Mouse (Mus musculus): ENCODE results near the gene Sult4a1. TPM values are rescaled to one million over a fixed set of nuclear protein-coding genes. Genes with fewer than 3 reads are reported as not detected.

Gene Sult4a1
- polyA plus RNA-seq, 1 experiment from 2014 or later, result 70.3 TPM

- DNase-seq (ENCODE audit: low spot score), result no peak
- 41% methylated on average over 5 of the region's 5 CpGs for WGBS
- Histone ChIP-seq H3K4me3 (replicated peaks; ENCODE audit: low read length) (no peak overlapping the region), H3K27ac (no peak overlapping the region), H3K4me1 (replicated peaks; ENCODE audit: control insufficient read depth, insufficient read depth, low read length) (no peaks in the 10 kb centered on the region), H3K4me2 (replicated peaks) (no peak overlapping the region), H3K9me3 (ENCODE audit: control insufficient read depth, low read length) (no peaks in the 10 kb centered on the region), H3K27me3 (ENCODE audit: control insufficient read depth, insufficient read depth, low read length) (no peaks in the 10 kb centered on the region), H3K36me3 (replicated peaks; ENCODE audit: control insufficient read depth, insufficient read depth) (no peaks in the 10 kb centered on the region), H3K9ac (no peak overlapping the region)
- no peak for ATAC-seq (ENCODE audit: low FRiP score)
Measured at GRCm38 (mm10) chr15:84126871-84127270, 21.3 kb upstream of the Sult4a1 start.

- Histone ChIP-seq H3K9ac (no peak overlapping the region), H3K27me3 (ENCODE audit: control insufficient read depth, insufficient read depth, low read length) (no peaks in the 10 kb centered on the region), H3K9me3 (ENCODE audit: control insufficient read depth, low read length) (no peaks in the 10 kb centered on the region), H3K36me3 (replicated peaks; ENCODE audit: control insufficient read depth, insufficient read depth) (no peaks in the 10 kb centered on the region), H3K4me2 (replicated peaks) (no peak overlapping the region), H3K27ac (no peak overlapping the region), H3K4me3 (replicated peaks; ENCODE audit: low read length) (no peak overlapping the region), H3K4me1 (replicated peaks; ENCODE audit: control insufficient read depth, insufficient read depth, low read length) (no peaks in the 10 kb centered on the region)
- 83% methylated on average over 4 of the region's 4 CpGs for WGBS
- ATAC-seq (ENCODE audit: low FRiP score), result no peak
- no peak for DNase-seq (ENCODE audit: low spot score)
Measured at GRCm38 (mm10) chr15:84126447-84126846, 20.9 kb upstream of the Sult4a1 start.

GRCm38 (mm10) chr15:84124086-84124485, 18.5 kb upstream of the Sult4a1 start:
- ATAC-seq (ENCODE audit: low FRiP score), result no peak

GRCm38 (mm10) chr15:84123075-84123474, 17.5 kb upstream of the Sult4a1 start, which contains the start of gene Pnpla5:
Gene Pnpla5, minus strand, starts transcription at chr15:84123175.
- no peak within 1 kb of the TSS for H3K9ac ChIP-seq
- WGBS, result 76% methylated on average over 8 of the region's 8 CpGs
- no peaks in the 10 kb centered on the region for H3K27me3 ChIP-seq (ENCODE audit: control insufficient read depth, insufficient read depth, low read length)
- no peak within 1 kb of the TSS for H3K4me2 ChIP-seq (replicated peaks)
- H3K4me3 ChIP-seq (replicated peaks; ENCODE audit: low read length), result no peak within 1 kb of the TSS
- ATAC-seq (ENCODE audit: low FRiP score) (no peak), DNase-seq (ENCODE audit: low spot score) (no peak)
- H3K27ac ChIP-seq, result no peak within 1 kb of the TSS
- no peaks in the 10 kb centered on the region for H3K36me3 ChIP-seq (replicated peaks; ENCODE audit: control insufficient read depth, insufficient read depth)
- no peaks in the 10 kb centered on the region for H3K4me1 ChIP-seq (replicated peaks; ENCODE audit: control insufficient read depth, insufficient read depth, low read length)
- no peaks in the 10 kb centered on the region for H3K9me3 ChIP-seq (ENCODE audit: control insufficient read depth, low read length)

More at GRCm38 (mm10) chr15:84124086-84124485, 18.5 kb upstream of the Sult4a1 start:
- Histone ChIP-seq H3K27ac (no peak overlapping the region), H3K4me3 (replicated peaks; ENCODE audit: low read length) (no peak overlapping the region), H3K27me3 (ENCODE audit: control insufficient read depth, insufficient read depth, low read length) (no peaks in the 10 kb centered on the region), H3K36me3 (replicated peaks; ENCODE audit: control insufficient read depth, insufficient read depth) (no peaks in the 10 kb centered on the region), H3K4me1 (replicated peaks; ENCODE audit: control insufficient read depth, insufficient read depth, low read length) (no peaks in the 10 kb centered on the region), H3K9me3 (ENCODE audit: control insufficient read depth, low read length) (no peaks in the 10 kb centered on the region), H3K4me2 (replicated peaks) (no peak overlapping the region), H3K9ac (no peak overlapping the region)
- 77% methylated on average over 7 of the region's 7 CpGs for WGBS
- no peak for DNase-seq (ENCODE audit: low spot score)

- Histone ChIP-seq H3K9me3 (ENCODE audit: control insufficient read depth, low read length) (no peaks in the 10 kb centered on the region), H3K4me2 (replicated peaks) (no peak overlapping the region), H3K36me3 (replicated peaks; ENCODE audit: control insufficient read depth, insufficient read depth) (no peaks in the 10 kb centered on the region), H3K27ac (no peak overlapping the region), H3K4me1 (replicated peaks; ENCODE audit: control insufficient read depth, insufficient read depth, low read length) (no peaks in the 10 kb centered on the region), H3K9ac (no peak overlapping the region), H3K4me3 (replicated peaks; ENCODE audit: low read length) (no peak overlapping the region), H3K27me3 (ENCODE audit: control insufficient read depth, insufficient read depth, low read length) (no peaks in the 10 kb centered on the region)
- DNase-seq (ENCODE audit: low spot score) (no peak), ATAC-seq (ENCODE audit: low FRiP score) (no peak)
- WGBS, result 80% methylated on average over 7 of the region's 7 CpGs
Measured at GRCm38 (mm10) chr15:84121036-84121435, 15.5 kb upstream of the Sult4a1 start.

- no peak overlapping the region for H3K9ac ChIP-seq
- H3K4me3 ChIP-seq (replicated peaks; ENCODE audit: low read length), result no peak overlapping the region
- no peak for DNase-seq (ENCODE audit: low spot score)
- no peaks in the 10 kb centered on the region for H3K4me1 ChIP-seq (replicated peaks; ENCODE audit: control insufficient read depth, insufficient read depth, low read length)
- no peaks in the 10 kb centered on the region for H3K9me3 ChIP-seq (ENCODE audit: control insufficient read depth, low read length)
- no peak overlapping the region for H3K4me2 ChIP-seq (replicated peaks)
- no peak overlapping the region for H3K27ac ChIP-seq
- WGBS, result 24% methylated on average over 6 of the region's 6 CpGs
- no peak for ATAC-seq (ENCODE audit: low FRiP score)
- no peaks in the 10 kb centered on the region for H3K27me3 ChIP-seq (ENCODE audit: control insufficient read depth, insufficient read depth, low read length)
- H3K36me3 ChIP-seq (replicated peaks; ENCODE audit: control insufficient read depth, insufficient read depth), result no peaks in the 10 kb centered on the region
Measured at GRCm38 (mm10) chr15:84120612-84121011, 15.1 kb upstream of the Sult4a1 start.

- Histone ChIP-seq H3K27ac (no peak overlapping the region), H3K4me2 (replicated peaks) (no peak overlapping the region), H3K27me3 (ENCODE audit: control insufficient read depth, insufficient read depth, low read length) (no peaks in the 10 kb centered on the region), H3K4me3 (replicated peaks; ENCODE audit: low read length) (no peak overlapping the region), H3K9me3 (ENCODE audit: control insufficient read depth, low read length) (no peaks in the 10 kb centered on the region), H3K9ac (no peak overlapping the region), H3K36me3 (replicated peaks; ENCODE audit: control insufficient read depth, insufficient read depth) (no peaks in the 10 kb centered on the region), H3K4me1 (replicated peaks; ENCODE audit: control insufficient read depth, insufficient read depth, low read length) (no peaks in the 10 kb centered on the region)
- WGBS, result 90% methylated on average over 1 of the region's 1 CpGs
- no peak for ATAC-seq (ENCODE audit: low FRiP score)
- no peak for DNase-seq (ENCODE audit: low spot score)
Measured at GRCm38 (mm10) chr15:84116466-84116865, 10.9 kb upstream of the Sult4a1 start.

GRCm38 (mm10) chr15:84115727-84116126, 10.2 kb upstream of the Sult4a1 start:
- H3K9me3 ChIP-seq (ENCODE audit: control insufficient read depth, low read length), result no peaks in the 10 kb centered on the region
- DNase-seq (ENCODE audit: low spot score), result no peak
- H3K9ac ChIP-seq, result no peak overlapping the region
- no peak overlapping the region for H3K27ac ChIP-seq
- H3K4me1 ChIP-seq (replicated peaks; ENCODE audit: control insufficient read depth, insufficient read depth, low read length), result no peaks in the 10 kb centered on the region
- no peak for ATAC-seq (ENCODE audit: low FRiP score)
- no peaks in the 10 kb centered on the region for H3K27me3 ChIP-seq (ENCODE audit: control insufficient read depth, insufficient read depth, low read length)
- no peak overlapping the region for H3K4me3 ChIP-seq (replicated peaks; ENCODE audit: low read length)
- H3K4me2 ChIP-seq (replicated peaks), result no peak overlapping the region
- WGBS, result 64% methylated on average over 5 of the region's 5 CpGs
- no peaks in the 10 kb centered on the region for H3K36me3 ChIP-seq (replicated peaks; ENCODE audit: control insufficient read depth, insufficient read depth)

- WGBS, result 83% methylated on average over 6 of the region's 6 CpGs
- Histone ChIP-seq H3K4me3 (replicated peaks; ENCODE audit: low read length) (no peak overlapping the region), H3K4me1 (replicated peaks; ENCODE audit: control insufficient read depth, insufficient read depth, low read length) (no peaks in the 10 kb centered on the region), H3K9me3 (ENCODE audit: control insufficient read depth, low read length) (no peaks in the 10 kb centered on the region), H3K4me2 (replicated peaks) (no peak overlapping the region), H3K27me3 (ENCODE audit: control insufficient read depth, insufficient read depth, low read length) (no peaks in the 10 kb centered on the region), H3K27ac (no peak overlapping the region), H3K9ac (no peak overlapping the region), H3K36me3 (replicated peaks; ENCODE audit: control insufficient read depth, insufficient read depth) (no peaks in the 10 kb centered on the region)
- ATAC-seq (ENCODE audit: low FRiP score) (no peak), DNase-seq (ENCODE audit: low spot score) (no peak)
Measured at GRCm38 (mm10) chr15:84113873-84114272, 8.3 kb upstream of the Sult4a1 start.

- no peak overlapping the region for H3K4me3 ChIP-seq (replicated peaks; ENCODE audit: low read length)
- H3K27ac ChIP-seq, result no peak overlapping the region
- WGBS, result 8% methylated on average over 13 of the region's 13 CpGs
- peaks cover 14% of the 10 kb centered on the region for H3K4me1 ChIP-seq (replicated peaks; ENCODE audit: control insufficient read depth, insufficient read depth, low read length)
- no peak overlapping the region for H3K9ac ChIP-seq
- ATAC-seq (ENCODE audit: low FRiP score) (no peak), DNase-seq (ENCODE audit: low spot score) (no peak)
- no peaks in the 10 kb centered on the region for H3K9me3 ChIP-seq (ENCODE audit: control insufficient read depth, low read length)
- H3K4me2 ChIP-seq (replicated peaks), result no peak overlapping the region
- H3K27me3 ChIP-seq (ENCODE audit: control insufficient read depth, insufficient read depth, low read length), result no peaks in the 10 kb centered on the region
- H3K36me3 ChIP-seq (replicated peaks; ENCODE audit: control insufficient read depth, insufficient read depth), result no peaks in the 10 kb centered on the region
Measured at GRCm38 (mm10) chr15:84108899-84109298, 3.3 kb upstream of the Sult4a1 start.
